Mouse (Mus musculus): ENCODE results near the gene Rassf9.

DNA sequence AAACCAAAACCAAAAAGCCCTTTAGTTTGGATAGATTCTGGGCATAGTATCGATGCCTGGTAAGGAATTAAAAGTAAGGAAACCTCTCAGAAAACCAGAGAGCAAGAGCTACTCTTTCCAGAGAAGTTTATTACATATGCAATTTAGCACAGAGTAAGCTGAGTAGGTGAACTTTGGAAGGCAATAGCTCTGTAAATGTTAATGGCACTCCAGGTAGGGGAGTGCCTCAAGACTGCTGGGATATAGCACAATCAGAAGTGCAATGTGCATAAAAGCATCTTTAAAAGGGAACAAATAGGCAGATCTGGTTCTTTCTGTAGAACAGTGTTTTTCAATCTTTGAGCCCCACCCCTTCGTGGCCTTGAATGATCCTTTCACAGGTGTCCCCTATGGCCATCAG lies 42.6 kb upstream of the Rassf9 start:
- no peak for TF ChIP-seq CTCF (IDR thresholded peaks at IDR 0.05; ENCODE audit: low read depth, low read length)
- no peak for TF ChIP-seq POLR2A (IDR thresholded peaks at IDR 0.05; ENCODE audit: extremely low read depth, insufficient read depth, low read length)
